Mouse (Mus musculus): ENCODE measurements at regions not wholly inside any gene's neighbourhood (a gene's known extent, or its start where the extent isn't known, plus 50 kb on each side); places are given as distances from the start of the nearest gene placed in this dataset.

GRCm38 (mm10) chr9:98754764-98755163 is 87.5 kb upstream of the Prr23a1 start:
- TF ChIP-seq ZC3H11A (IDR thresholded peaks at IDR 0.05; ENCODE audit: low read depth, low read length) (no peak), ZMIZ1 (IDR thresholded peaks at IDR 0.05; ENCODE audit: low read depth, low read length) (no peak), MAX (IDR thresholded peaks at IDR 0.05; ENCODE audit: low read length) (no peak), CTCF (conservative IDR thresholded peaks at IDR 0.05 in 1 of 2, IDR thresholded peaks at IDR 0.05 in 1 of 2; ENCODE audit: low read depth in 2 of 2, low read length in 2 of 2) (no peak), NELFE (IDR thresholded peaks at IDR 0.05; ENCODE audit: low read depth, low read length) (no peak), BHLHE40 (IDR thresholded peaks at IDR 0.05; ENCODE audit: low read depth, low read length) (no peak), E2F4 (IDR thresholded peaks at IDR 0.05; ENCODE audit: insufficient replicate concordance, low read depth, low read length) (no peak), UBTF (IDR thresholded peaks at IDR 0.05; ENCODE audit: low read depth, low read length) (no peak), CHD2 (IDR thresholded peaks at IDR 0.05; ENCODE audit: low read length) (no peak), POLR2A (IDR thresholded peaks at IDR 0.05; ENCODE audit: low read depth, low read length) (no peak)
- no peak overlapping the region for H3K9ac ChIP-seq (ENCODE audit: insufficient read depth, low read depth)
- no peak overlapping the region for H3K27ac ChIP-seq (ENCODE audit: insufficient read depth, low read depth)
- dilution Hi-C loops (cut with MboI; ENCODE audit: extremely low pct_ligation_motif_present, extremely low pct_unique_long_range_greater_than_20kb, low sequenced_read_pairs) (no loop called here), in situ Hi-C loops (cut with MboI; ENCODE audit: low pct_ligation_motif_present, low pct_unique_long_range_greater_than_20kb, low sequenced_read_pairs) (no loop called here)
- no peak for DNase-seq (ENCODE audit: extremely low read depth)
- no peaks in the 10 kb centered on the region; a peak in 1 of 4 replicates for H3K4me1 ChIP-seq (ENCODE audit: control insufficient read depth in 1 of 2, insufficient read depth in 2 of 2)
- H3K4me2 ChIP-seq (ENCODE audit: insufficient read depth, low read depth, poor library complexity, severe bottlenecking): no peak overlapping the region
- H3K36me3 ChIP-seq (replicated peaks in 1 of 2; ENCODE audit: control insufficient read depth in 1 of 2, insufficient read depth in 1 of 2, low read length in 1 of 2): no peaks in the 10 kb centered on the region
- no peaks in the 10 kb centered on the region for H3K9me3 ChIP-seq (replicated peaks; ENCODE audit: low read length)
- H3K79me2 ChIP-seq (replicated peaks; ENCODE audit: control insufficient read depth, extremely low read depth, insufficient read depth, poor library complexity, severe bottlenecking): no peaks in the 10 kb centered on the region
- peaks cover 37% of the 10 kb centered on the region for H3K27me3 ChIP-seq (replicated peaks)
- H3K4me3 ChIP-seq (replicated peaks in 1 of 3; ENCODE audit: low read depth in 2 of 3, low read length in 2 of 3, poor library complexity in 1 of 3): no peak overlapping the region

GRCm38 (mm10) chr9:98753356-98753953 is 88.8 kb upstream of the Prr23a1 start:
- dilution Hi-C loops (cut with MboI; ENCODE audit: extremely low pct_ligation_motif_present, extremely low pct_unique_long_range_greater_than_20kb, low sequenced_read_pairs): no loop called here
- no peak overlapping the region for H3K27ac ChIP-seq (ENCODE audit: insufficient read depth, low read depth)
- H3K27me3 ChIP-seq (replicated peaks): peaks cover 45% of the 10 kb centered on the region

More at GRCm38 (mm10) chr9:98753356-98753953, 88.8 kb upstream of the Prr23a1 start:
- Histone ChIP-seq H3K4me1 (ENCODE audit: control insufficient read depth in 1 of 2, insufficient read depth in 2 of 2) (no peaks in the 10 kb centered on the region; a peak in 1 of 4 replicates), H3K4me3 (replicated peaks in 1 of 3; ENCODE audit: low read depth in 2 of 3, low read length in 2 of 3, poor library complexity in 1 of 3) (no peak overlapping the region), H3K36me3 (replicated peaks in 1 of 2; ENCODE audit: control insufficient read depth in 1 of 2, insufficient read depth in 1 of 2, low read length in 1 of 2) (no peaks in the 10 kb centered on the region), H3K4me2 (ENCODE audit: insufficient read depth, low read depth, poor library complexity, severe bottlenecking) (no peak overlapping the region), H3K9me3 (replicated peaks; ENCODE audit: low read length) (no peaks in the 10 kb centered on the region), H3K79me2 (replicated peaks; ENCODE audit: control insufficient read depth, extremely low read depth, insufficient read depth, poor library complexity, severe bottlenecking) (no peaks in the 10 kb centered on the region), H3K9ac (ENCODE audit: insufficient read depth, low read depth) (no peak overlapping the region)
- DNase-seq (ENCODE audit: extremely low read depth): no peak
- in situ Hi-C loops (cut with MboI; ENCODE audit: low pct_ligation_motif_present, low pct_unique_long_range_greater_than_20kb, low sequenced_read_pairs): no loop called here
- no peak for TF ChIP-seq KAT2A (IDR thresholded peaks at IDR 0.05; ENCODE audit: insufficient replicate concordance, low read length)
- TF ChIP-seq E2F4 (IDR thresholded peaks at IDR 0.05; ENCODE audit: insufficient replicate concordance, low read depth, low read length): no peak
- no peak for TF ChIP-seq CHD2 (IDR thresholded peaks at IDR 0.05; ENCODE audit: low read length)
- TF ChIP-seq MEF2A (IDR thresholded peaks at IDR 0.05; ENCODE audit: borderline replicate concordance, low read depth, low read length): no peak
- TF ChIP-seq UBTF (IDR thresholded peaks at IDR 0.05; ENCODE audit: low read depth, low read length): no peak
- TF ChIP-seq MAFK (IDR thresholded peaks at IDR 0.05; ENCODE audit: insufficient replicate concordance, low read length): no peak
- no peak for TF ChIP-seq ZMIZ1 (IDR thresholded peaks at IDR 0.05; ENCODE audit: low read depth, low read length)
- TF ChIP-seq ZC3H11A (IDR thresholded peaks at IDR 0.05; ENCODE audit: low read depth, low read length): no peak
- no peak for TF ChIP-seq JUND (conservative IDR thresholded peaks at IDR 0.05; ENCODE audit: low read depth, low read length)
- TF ChIP-seq CTCF (conservative IDR thresholded peaks at IDR 0.05 in 1 of 2, IDR thresholded peaks at IDR 0.05 in 1 of 2; ENCODE audit: low read depth in 2 of 2, low read length in 2 of 2): no peak
- no peak for TF ChIP-seq POLR2A (IDR thresholded peaks at IDR 0.05; ENCODE audit: low read depth, low read length)
- TF ChIP-seq RAD21 (IDR thresholded peaks at IDR 0.05; ENCODE audit: low read depth, low read length): no peak
- TF ChIP-seq JUN (IDR thresholded peaks at IDR 0.05; ENCODE audit: insufficient read depth, low read depth, low read length): no peak
- TF ChIP-seq MXI1 (IDR thresholded peaks at IDR 0.05; ENCODE audit: low read depth, low read length): no peak
- no peak for TF ChIP-seq NELFE (IDR thresholded peaks at IDR 0.05; ENCODE audit: low read depth, low read length)
- no peak for TF ChIP-seq MAX (IDR thresholded peaks at IDR 0.05; ENCODE audit: low read length)
- no peak for TF ChIP-seq GABPA (IDR thresholded peaks at IDR 0.05; ENCODE audit: insufficient replicate concordance, low read depth, low read length)
- TF ChIP-seq CHD1 (IDR thresholded peaks at IDR 0.05; ENCODE audit: low read depth, low read length): no peak
- TF ChIP-seq POLR2AphosphoS2 (IDR thresholded peaks at IDR 0.05; ENCODE audit: low read depth, low read length): no peak
- TF ChIP-seq PAX5 (IDR thresholded peaks at IDR 0.05; ENCODE audit: low read length): no peak
